Mouse (Mus musculus) embryonic facial prominence, embryonic 13.5 days (tissue): Measurements from ENCODE around the gene Aldh16a1. TPM values are rescaled to one million over a fixed set of nuclear protein-coding genes. Genes with fewer than 3 reads are reported as not detected.

Source experiments
- ATAC-seq: fragments of 200-750 bp; cut with Nextera tagmentation; 2 replicates; pipeline ENCODE4 v1.8.0; 2017; ENCODE audit warnings: low read depth; ENCODE audit not compliant: insufficient number of reproducible peaks, insufficient read depth, low FRiP score, low TSS enrichment
- H3K27ac ChIP-seq: fragments of 300-500 bp; sonication (generic); 2 replicates; pipeline ENCODE4 v1.5.1; 2015; ENCODE audit warnings: moderate library complexity, mild to moderate bottlenecking, inconsistent platforms
- H3K27me3 ChIP-seq: fragments of 300-500 bp; sonication (generic); 2 replicates; pipeline ENCODE4 v1.6.1; 2015; ENCODE audit warnings: mild to moderate bottlenecking, inconsistent platforms
- H3K36me3 ChIP-seq: fragments of 300-500 bp; sonication (generic); 2 replicates; pipeline ENCODE4 v1.6.1; 2015; ENCODE audit warnings: mild to moderate bottlenecking, inconsistent platforms
- H3K4me1 ChIP-seq: fragments of 300-500 bp; sonication (generic); 2 replicates; pipeline ENCODE4 v1.6.1; 2015; ENCODE audit warnings: inconsistent platforms
- H3K4me2 ChIP-seq: fragments of 300-500 bp; sonication (generic); 2 replicates; pipeline ENCODE4 v1.6.1; 2015; ENCODE audit warnings: moderate library complexity, mild to moderate bottlenecking, inconsistent platforms
- H3K4me3 ChIP-seq: fragments of 300-500 bp; sonication (generic); 2 replicates; pipeline ENCODE4 v1.5.1; 2015; ENCODE audit warnings: mild to moderate bottlenecking, inconsistent platforms
- H3K9ac ChIP-seq: fragments of 300-500 bp; sonication (generic); 2 replicates; pipeline ENCODE4 v1.6.1; 2015; ENCODE audit warnings: mild to moderate bottlenecking, inconsistent platforms
- H3K9me3 ChIP-seq: fragments of 300-500 bp; sonication (generic); 2 replicates; pipeline ENCODE4 v1.6.1; 2016; ENCODE audit warnings: inconsistent platforms
- WGBS: fragments of 180-500 bp; shearing (Covaris S2); methylation state at CpG from one replicate; pipeline ENCODE4 v1.1.7; 2015; ENCODE audit warnings: mixed read lengths; 5-methylcytosine and 5-hydroxymethylcytosine counted together
- polyA plus RNA-seq: library from polyadenylated mRNA; unstranded; fragments of >200 nt; fragmentation: Nextera tagmentation; extraction: Ambion mirVana; gene quantifications from 2 replicates; pipeline ENCODE4 v1.2.1, GENCODE M21; 2015

Gene Aldh16a1
- 43.6 and 52.0 TPM in 2 replicates for polyA plus RNA-seq

GRCm38 (mm10) chr7:45154096-45154992 is at the start of gene Aldh16a1, which contains the start of gene Pih1d1:
Gene Aldh16a1, minus strand, starts transcription at chr7:45154584.
Gene Pih1d1, plus strand, starts transcription at chr7:45154303.
- no peaks in the 10 kb centered on the region for H3K9me3 ChIP-seq
- H3K4me3 ChIP-seq = peak within 1 kb of the TSS; percentile 64
- H3K9ac ChIP-seq = peak within 1 kb of the TSS; percentile 89
- H3K4me1 ChIP-seq = peaks cover 29% of the 10 kb centered on the region
- peak; percentile 93 for ATAC-seq
- no peaks in the 10 kb centered on the region for H3K27me3 ChIP-seq
- H3K4me2 ChIP-seq = peak within 1 kb of the TSS; percentile 79
- WGBS = 4% methylated on average over 69 of the region's 69 CpGs
- H3K36me3 ChIP-seq = peaks cover 22% of the 10 kb centered on the region
- H3K27ac ChIP-seq = peak within 1 kb of the TSS; percentile 96

- WGBS = 59% methylated on average over 10 of the region's 10 CpGs
- H3K4me2 ChIP-seq = no peak overlapping the region
- no peak overlapping the region for H3K9ac ChIP-seq
- ATAC-seq = no peak
- no peaks in the 10 kb centered on the region for H3K36me3 ChIP-seq
- no peak overlapping the region for H3K27ac ChIP-seq
- H3K4me1 ChIP-seq = no peaks in the 10 kb centered on the region
- no peaks in the 10 kb centered on the region for H3K9me3 ChIP-seq
- peaks cover 11% of the 10 kb centered on the region for H3K27me3 ChIP-seq
- H3K4me3 ChIP-seq = no peak overlapping the region
These were observed 48.3 kb upstream of the Aldh16a1 start for GRCm38 (mm10) chr7:45202654-45203053.

- WGBS = 81% methylated on average over 11 of the region's 11 CpGs
- no peak overlapping the region for H3K4me2 ChIP-seq
- peaks cover 14% of the 10 kb centered on the region for H3K27me3 ChIP-seq
- no peaks in the 10 kb centered on the region for H3K36me3 ChIP-seq
- H3K9ac ChIP-seq = no peak overlapping the region
- no peak for ATAC-seq
- no peak overlapping the region for H3K27ac ChIP-seq
- H3K4me1 ChIP-seq = no peaks in the 10 kb centered on the region
- H3K9me3 ChIP-seq = no peaks in the 10 kb centered on the region
- no peak overlapping the region for H3K4me3 ChIP-seq
These were observed 44.6 kb upstream of the Aldh16a1 start for GRCm38 (mm10) chr7:45198961-45199360.

GRCm38 (mm10) chr7:45198435-45198834 is 44.1 kb upstream of the Aldh16a1 start:
- 12% methylated on average over 5 of the region's 5 CpGs for WGBS
- ATAC-seq = no peak

GRCm38 (mm10) chr7:45196994-45197393 is 42.6 kb upstream of the Aldh16a1 start:
- Histone ChIP-seq H3K4me3 (no peak overlapping the region), H3K36me3 (no peaks in the 10 kb centered on the region), H3K4me2 (no peak overlapping the region), H3K9ac (no peak overlapping the region), H3K27ac (no peak overlapping the region), H3K9me3 (no peaks in the 10 kb centered on the region), H3K27me3 (peaks cover 14% of the 10 kb centered on the region), H3K4me1 (peaks cover 2% of the 10 kb centered on the region; the same call in 1 of the 2 replicates)
- no peak for ATAC-seq
- WGBS = 59% methylated on average over 5 of the region's 5 CpGs

More at GRCm38 (mm10) chr7:45198435-45198834, 44.1 kb upstream of the Aldh16a1 start:
- Histone ChIP-seq H3K4me2 (no peak overlapping the region), H3K36me3 (no peaks in the 10 kb centered on the region), H3K4me3 (no peak overlapping the region), H3K4me1 (no peaks in the 10 kb centered on the region), H3K27me3 (peaks cover 14% of the 10 kb centered on the region), H3K27ac (no peak overlapping the region), H3K9ac (no peak overlapping the region), H3K9me3 (no peaks in the 10 kb centered on the region)

GRCm38 (mm10) chr7:45196176-45196535 is 41.8 kb upstream of the Aldh16a1 start:
- Histone ChIP-seq H3K27me3 (peaks cover 22% of the 10 kb centered on the region), H3K4me3 (no peak overlapping the region), H3K36me3 (no peaks in the 10 kb centered on the region), H3K27ac (no peak overlapping the region), H3K9ac (no peak overlapping the region), H3K4me1 (peaks cover 9% of the 10 kb centered on the region; the same call in 1 of the 2 replicates), H3K9me3 (no peaks in the 10 kb centered on the region), H3K4me2 (no peak overlapping the region)
- 86% methylated on average over 4 of the region's 4 CpGs for WGBS
- ATAC-seq = no peak

GRCm38 (mm10) chr7:45195341-45196175 is 41.2 kb upstream of the Aldh16a1 start:
- H3K4me1 ChIP-seq = peaks cover 9% of the 10 kb centered on the region; the same call in 1 of the 2 replicates
- no peak overlapping the region for H3K4me3 ChIP-seq
- no peaks in the 10 kb centered on the region for H3K36me3 ChIP-seq
- WGBS = 62% methylated on average over 13 of the region's 13 CpGs
- no peak overlapping the region for H3K27ac ChIP-seq
- H3K27me3 ChIP-seq = peaks cover 26% of the 10 kb centered on the region
- H3K9ac ChIP-seq = no peak overlapping the region
- H3K9me3 ChIP-seq = no peaks in the 10 kb centered on the region
- H3K4me2 ChIP-seq = no peak overlapping the region
- no peak for ATAC-seq

- H3K4me3 ChIP-seq = no peak overlapping the region
- peaks cover 32% of the 10 kb centered on the region for H3K27me3 ChIP-seq
- no peaks in the 10 kb centered on the region for H3K9me3 ChIP-seq
- WGBS = 69% methylated on average over 17 of the region's 17 CpGs
- H3K4me1 ChIP-seq = peaks cover 9% of the 10 kb centered on the region; the same call in 1 of the 2 replicates
- H3K9ac ChIP-seq = no peak overlapping the region
- no peak overlapping the region for H3K27ac ChIP-seq
- H3K4me2 ChIP-seq = no peak overlapping the region
- ATAC-seq = no peak
- H3K36me3 ChIP-seq = no peaks in the 10 kb centered on the region
These were observed 39.7 kb upstream of the Aldh16a1 start for GRCm38 (mm10) chr7:45193871-45194785.

- Histone ChIP-seq H3K36me3 (no peaks in the 10 kb centered on the region), H3K27ac (no peak overlapping the region), H3K9ac (no peak overlapping the region), H3K4me1 (peaks cover 9% of the 10 kb centered on the region; the same call in 1 of the 2 replicates), H3K27me3 (peaks cover 34% of the 10 kb centered on the region), H3K4me3 (no peak overlapping the region), H3K4me2 (no peak overlapping the region), H3K9me3 (no peaks in the 10 kb centered on the region)
- WGBS = 57% methylated on average over 5 of the region's 5 CpGs
- no peak for ATAC-seq
These were observed 39.0 kb upstream of the Aldh16a1 start for GRCm38 (mm10) chr7:45193406-45193805.

GRCm38 (mm10) chr7:45192585-45193310 is 38.4 kb upstream of the Aldh16a1 start:
- H3K9ac ChIP-seq = no peak overlapping the region
- no peak for ATAC-seq
- no peak overlapping the region for H3K27ac ChIP-seq
- H3K27me3 ChIP-seq = peaks cover 40% of the 10 kb centered on the region
- no peak overlapping the region for H3K4me3 ChIP-seq
- H3K4me1 ChIP-seq = peaks cover 9% of the 10 kb centered on the region; the same call in 1 of the 2 replicates
- 78% methylated on average over 7 of the region's 7 CpGs for WGBS
- H3K9me3 ChIP-seq = no peaks in the 10 kb centered on the region
- H3K36me3 ChIP-seq = no peaks in the 10 kb centered on the region
- H3K4me2 ChIP-seq = no peak overlapping the region
